Mouse (Mus musculus) cerebellum, postnatal 10 days (tissue): ENCODE measurements around the gene Ccdc6.

ENCODE experiments used
- DNase-seq, 2 experiments: peaks; one replicate each; pipeline ENCODE4 v3.0.0; 2021; ENCODE audit warnings: mixed read lengths in 2 of 2

Ccdc6 gene

DNA sequence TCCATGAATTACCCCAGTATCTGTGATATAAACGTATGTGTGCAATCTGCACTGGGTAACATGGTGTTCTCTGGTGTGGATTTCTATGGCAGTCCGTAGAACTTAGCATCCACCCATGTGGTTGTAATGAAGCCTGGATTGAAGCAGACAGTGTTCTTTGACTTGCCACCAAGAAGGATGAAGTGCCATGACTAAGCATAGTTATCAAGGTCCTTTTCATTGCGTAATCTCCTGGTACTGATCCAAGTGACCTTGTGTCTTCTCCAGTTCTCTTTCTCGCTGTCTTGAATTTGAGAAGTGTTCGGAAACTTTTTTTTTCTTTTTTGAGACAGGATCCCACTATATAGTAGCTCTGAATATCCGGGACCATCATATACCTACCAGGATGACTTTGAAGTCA is 127.7 kb downstream of the Ccdc6 start:
- no peak for DNase-seq

DNA sequence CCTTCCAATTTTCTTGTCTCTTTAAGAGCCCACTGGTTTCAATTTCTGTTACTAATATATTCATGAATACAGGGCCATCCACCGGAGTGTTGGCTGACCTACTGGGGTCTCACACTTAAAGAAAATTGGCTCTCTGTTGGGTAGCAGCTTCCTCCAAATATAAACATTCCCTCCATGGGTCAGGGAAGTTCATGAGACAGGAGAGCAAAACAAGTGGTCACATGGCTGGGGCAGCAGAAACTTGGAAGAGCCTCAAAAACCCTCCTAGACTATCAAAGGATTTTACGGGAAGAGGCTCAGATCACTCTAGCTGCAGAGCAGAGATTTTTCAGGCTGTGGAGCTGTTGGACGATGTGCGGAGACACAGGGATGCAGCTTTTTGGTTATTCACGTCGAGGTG is 128.8 kb downstream of the Ccdc6 start:
- no peak for DNase-seq

DNA sequence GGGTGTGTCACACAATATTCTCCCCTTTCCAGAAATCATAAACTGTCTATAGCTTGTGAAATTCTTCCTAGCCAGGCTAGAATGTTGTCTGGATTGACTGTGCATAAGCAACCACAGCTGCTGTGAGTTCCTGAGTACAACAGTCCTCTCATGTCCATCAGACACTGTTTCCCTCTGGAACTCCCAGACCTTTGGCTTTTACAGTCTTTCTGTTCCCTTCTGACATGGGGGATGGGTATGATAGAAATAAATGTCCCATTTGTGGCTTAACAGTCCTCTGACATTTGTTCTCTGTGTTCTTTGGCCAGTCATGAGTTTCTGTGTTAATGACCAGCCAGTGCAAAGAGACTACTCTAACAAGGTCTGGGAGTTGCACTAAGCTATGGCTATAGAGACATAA is 129.7 kb downstream of the Ccdc6 start:
- DNase-seq, result no peak

DNA sequence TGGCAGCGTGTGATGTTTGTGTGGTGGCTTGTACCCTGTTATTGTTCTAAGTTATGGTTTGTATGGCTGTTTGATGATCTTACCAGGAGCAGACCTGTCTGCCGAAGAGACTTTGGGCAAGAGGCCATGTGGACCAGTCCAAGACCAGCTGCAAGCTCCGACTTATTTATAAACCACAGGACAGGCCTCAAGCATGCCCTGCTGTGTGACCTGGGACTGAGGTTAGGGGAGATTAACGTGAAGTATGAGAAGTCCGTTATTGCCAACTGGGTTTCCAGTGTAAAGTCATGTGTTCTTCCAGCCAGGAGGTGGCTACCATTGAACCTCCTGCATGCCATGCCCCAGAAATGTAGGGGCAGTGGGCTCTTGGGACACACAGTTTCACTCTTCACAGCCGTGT is 133.4 kb downstream of the Ccdc6 start:
- peak in 1 of 2 experiments; percentile 20 for DNase-seq

- no peak for DNase-seq
These were observed 141.0 kb downstream of the Ccdc6 start for GRCm38 (mm10) chr10:70237936-70238335.
